In the genomic region with DNA sequence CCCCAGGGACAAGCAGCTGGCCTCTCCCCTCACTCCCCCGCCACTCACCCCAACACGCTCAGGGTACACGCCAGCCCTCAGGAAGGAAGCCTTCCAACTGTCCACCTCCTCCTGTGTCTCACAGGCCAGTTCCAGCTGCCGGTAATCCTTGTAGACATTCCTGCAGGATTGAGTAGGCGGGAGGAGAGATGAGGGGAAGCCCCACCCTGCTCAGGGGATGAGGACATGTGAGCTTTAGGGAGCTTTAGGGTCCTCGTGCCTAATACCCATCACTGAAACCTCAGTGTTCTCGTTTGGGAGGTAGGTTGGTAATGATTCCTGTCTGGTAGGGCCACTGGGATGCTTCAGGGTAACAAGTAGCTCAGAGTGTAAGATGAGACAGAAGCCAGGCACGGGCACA, we compare ENCODE assay signal across 7 mouse cellular contexts. TPM values are rescaled to one million over a fixed set of nuclear protein-coding genes. Genes with fewer than 3 reads are reported as not detected.
A peak's percentile ranks its signal among the peaks of the same experiment; 100 is the strongest.
DNase-seq lines count a peak whose midpoint lies in the region; ATAC-seq lines count a peak whose summit lies in the region.

No protein-coding gene starts in this region.

- H3K27ac ChIP-seq in lung, embryonic 15.5 days = peak overlapping the region; percentile 95
- peak overlapping the region; percentile 100 for H3K27ac ChIP-seq in embryonic facial prominence, embryonic 14.5 days (replicated peaks; ENCODE audit: low read depth, low read length)

- H3K36me3 ChIP-seq in lung, embryonic 15.5 days = no peaks in the 10 kb centered on the region
- peaks cover 20% of the 10 kb centered on the region for H3K36me3 ChIP-seq in embryonic facial prominence, embryonic 14.5 days (ENCODE audit: control insufficient read depth, insufficient read depth, low read length)

- H3K4me2 ChIP-seq in lung, embryonic 15.5 days = peak overlapping the region; percentile 57
- H3K4me2 ChIP-seq in embryonic facial prominence, embryonic 14.5 days (ENCODE audit: low read depth, low read length) = peak overlapping the region; percentile 85

- no peaks in the 10 kb centered on the region for H3K27me3 ChIP-seq in lung, embryonic 15.5 days
- H3K27me3 ChIP-seq in embryonic facial prominence, embryonic 14.5 days (replicated peaks; ENCODE audit: control insufficient read depth, insufficient read depth, low read length) = no peaks in the 10 kb centered on the region

- peaks cover 77% of the 10 kb centered on the region for H3K4me1 ChIP-seq in lung, embryonic 15.5 days
- peaks cover 61% of the 10 kb centered on the region for H3K4me1 ChIP-seq in embryonic facial prominence, embryonic 14.5 days (ENCODE audit: control insufficient read depth, insufficient read depth, low read length)

- no peak for ATAC-seq in lung, embryonic 15.5 days (ENCODE audit: borderline replicate concordance, extremely low read depth, low FRiP score, low TSS enrichment)
- peak; percentile 0; the same call in 1 of the 2 replicates for ATAC-seq in embryonic facial prominence, embryonic 14.5 days (ENCODE audit: low read depth)

- no peak overlapping the region for H3K4me3 ChIP-seq in lung, embryonic 15.5 days
- no peak overlapping the region for H3K4me3 ChIP-seq in embryonic facial prominence, embryonic 14.5 days (ENCODE audit: low read depth, low read length)

- intact Hi-C loops in heart, postnatal 10 days (cut with DNase I) = no loop called here

- 11% methylated on average over 8 of the region's 8 CpGs for WGBS in lung, embryonic 15.5 days
- WGBS in embryonic facial prominence, embryonic 14.5 days = 9% methylated on average over 8 of the region's 8 CpGs

- H3K9me3 ChIP-seq in lung, embryonic 15.5 days = no peaks in the 10 kb centered on the region
- H3K9me3 ChIP-seq in embryonic facial prominence, embryonic 14.5 days (ENCODE audit: control insufficient read depth, low read length) = no peaks in the 10 kb centered on the region

- peak overlapping the region; percentile 11; the same call in 1 of the 2 replicates for H3K9ac ChIP-seq in lung, embryonic 15.5 days
- peak overlapping the region; percentile 37 for H3K9ac ChIP-seq in embryonic facial prominence, embryonic 14.5 days (ENCODE audit: low read depth, low read length)

- no peak for DNase-seq in lung, postnatal 14 days
- peak; percentile 90 for DNase-seq in embryonic facial prominence, embryonic 14.5 days (ENCODE audit: low spot score)
- DNase-seq in heart, postnatal 10 days = peak; percentile 65 to 70
- DNase-seq in skeletal muscle tissue, adult 2 months (ENCODE audit: low read depth, low spot score) = peak; percentile 67
- no peak for DNase-seq in layer of hippocampus, adult 9-11 months
- DNase-seq in adrenal gland, postnatal 25 days = no peak

RNA-seq across cellular contexts. Expression of gene Swi5, which starts 27.9 kb away (rescaled TPM):
- polyA plus RNA-seq in lung, embryonic 15.5 days (2015; fragmentation: Nextera tagmentation; extraction: Ambion mirVana) = 405 and 449 TPM in 2 replicates
- 206 and 249 TPM in 2 replicates for polyA plus RNA-seq in embryonic facial prominence, embryonic 14.5 days (2014; fragmentation: Nextera tagmentation; extraction: Ambion mirVana)
- total RNA-seq in heart, postnatal 10 days (2021) = 100 to 1,000 TPM; 163 to 182 TPM
- total RNA-seq in adrenal gland, postnatal 25 days (2021) = 276 and 297 TPM in 2 replicates

RNA-seq across cellular contexts. Expression of gene Golga2, which starts 28.6 kb away (rescaled TPM):
- 22.8 and 24.3 TPM in 2 replicates for polyA plus RNA-seq in lung, embryonic 15.5 days (2015; fragmentation: Nextera tagmentation; extraction: Ambion mirVana)
- polyA plus RNA-seq in embryonic facial prominence, embryonic 14.5 days (2014; fragmentation: Nextera tagmentation; extraction: Ambion mirVana) = 27.2 and 33.1 TPM in 2 replicates
- 10 to 100 TPM; 73.7 to 74.8 TPM for total RNA-seq in heart, postnatal 10 days (2021)
- 65.1 and 87.7 TPM in 2 replicates for total RNA-seq in adrenal gland, postnatal 25 days (2021)

RNA-seq across cellular contexts. Expression of gene Ciz1, which starts 36.4 kb away (rescaled TPM):
- polyA plus RNA-seq in lung, embryonic 15.5 days (2015; fragmentation: Nextera tagmentation; extraction: Ambion mirVana) = 47.0 and 47.7 TPM in 2 replicates
- 41.9 and 48.0 TPM in 2 replicates for polyA plus RNA-seq in embryonic facial prominence, embryonic 14.5 days (2014; fragmentation: Nextera tagmentation; extraction: Ambion mirVana)
- 10 to 100 TPM; 37.4 to 39.3 TPM for total RNA-seq in heart, postnatal 10 days (2021)
- 85.5 and 107 TPM in 2 replicates for total RNA-seq in adrenal gland, postnatal 25 days (2021)

RNA-seq across cellular contexts. Expression of gene Dnm1, which starts 37.4 kb away (rescaled TPM):
- 7.0 and 7.6 TPM in 2 replicates for polyA plus RNA-seq in lung, embryonic 15.5 days (2015; fragmentation: Nextera tagmentation; extraction: Ambion mirVana)
- polyA plus RNA-seq in embryonic facial prominence, embryonic 14.5 days (2014; fragmentation: Nextera tagmentation; extraction: Ambion mirVana) = 34.1 and 41.7 TPM in 2 replicates
- 10 to 100 TPM; 10.0 to 12.5 TPM for total RNA-seq in heart, postnatal 10 days (2021)
- total RNA-seq in adrenal gland, postnatal 25 days (2021) = 13.1 and 20.4 TPM in 2 replicates

RNA-seq across cellular contexts. Expression of gene Uck1, which starts 55.8 kb away (rescaled TPM):
- 66.6 and 69.9 TPM in 2 replicates for polyA plus RNA-seq in lung, embryonic 15.5 days (2015; fragmentation: Nextera tagmentation; extraction: Ambion mirVana)
- polyA plus RNA-seq in embryonic facial prominence, embryonic 14.5 days (2014; fragmentation: Nextera tagmentation; extraction: Ambion mirVana) = 58.6 and 60.6 TPM in 2 replicates
- total RNA-seq in heart, postnatal 10 days (2021) = 10 to 100 TPM; 30.9 to 34.9 TPM
- total RNA-seq in adrenal gland, postnatal 25 days (2021) = 120 and 132 TPM in 2 replicates

Comparison
In these comparisons a context has a peak if more than half of its experiments do, and no peak if none do; other contexts are left out.
1. DNase-seq: peak in embryonic facial prominence, embryonic 14.5 days (single experiment), heart, postnatal 10 days (2 of 2) and skeletal muscle tissue, adult 2 months (single experiment); none in lung, postnatal 14 days (single experiment), layer of hippocampus, adult 9-11 months (single experiment) and adrenal gland, postnatal 25 days (single experiment).